Mouse (Mus musculus) ES-Bruce4 (cell line): Measurements from ENCODE around the gene Gm21860.
"Not testable (repeated sequence)": the region's sequence is repeated elsewhere in the genome, so short reads cannot be mapped to it uniquely, and the experiment has no call there.

ENCODE experiments used
- CTCF ChIP-seq: IDR thresholded peaks from one replicate; pipeline ENCODE4 v1.8.1; 2011; ENCODE audit warnings: low read depth, low read length
- POLR2A ChIP-seq: IDR thresholded peaks from one replicate; pipeline ENCODE4 v1.8.1; 2011; ENCODE audit warnings: low read length; ENCODE audit not compliant: insufficient read depth

DNA sequence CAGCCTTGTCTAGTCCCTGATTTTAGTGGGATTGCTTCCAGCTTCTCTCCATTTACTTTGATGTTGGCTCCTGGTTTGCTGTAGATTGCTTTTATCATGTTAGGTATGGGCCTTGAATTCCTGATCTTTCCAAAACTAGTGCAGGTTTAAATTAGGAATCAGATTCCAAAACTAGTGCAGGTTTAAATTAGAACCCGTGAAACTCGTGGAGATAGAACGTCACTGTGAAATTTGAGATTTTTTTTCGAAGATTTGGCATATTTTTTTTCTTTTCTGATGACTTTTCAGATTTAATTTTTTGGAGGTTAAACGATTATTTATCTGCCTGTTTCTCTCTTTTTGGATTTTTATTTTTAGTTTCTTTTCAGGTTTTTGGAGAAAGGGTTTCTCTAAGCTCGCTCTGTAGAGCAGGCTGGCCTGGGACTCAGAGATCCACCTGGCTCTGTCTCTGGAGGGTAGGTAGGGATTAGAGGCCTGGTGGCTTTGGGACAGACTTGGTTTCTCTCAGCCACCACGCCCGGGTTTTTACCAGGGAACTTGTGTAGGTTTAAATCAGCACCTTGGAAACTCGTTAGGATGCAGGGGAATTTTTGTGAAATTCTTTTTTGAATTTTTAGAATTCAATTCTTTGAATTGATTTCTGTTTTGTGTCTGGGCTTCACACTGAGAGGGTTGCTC lies 20.8 kb downstream of the Gm21860 start:
- TF ChIP-seq POLR2A, CTCF: not testable (repeated sequence)
